Mouse (Mus musculus): ENCODE results near the gene 4930523C07Rik.

DNA sequence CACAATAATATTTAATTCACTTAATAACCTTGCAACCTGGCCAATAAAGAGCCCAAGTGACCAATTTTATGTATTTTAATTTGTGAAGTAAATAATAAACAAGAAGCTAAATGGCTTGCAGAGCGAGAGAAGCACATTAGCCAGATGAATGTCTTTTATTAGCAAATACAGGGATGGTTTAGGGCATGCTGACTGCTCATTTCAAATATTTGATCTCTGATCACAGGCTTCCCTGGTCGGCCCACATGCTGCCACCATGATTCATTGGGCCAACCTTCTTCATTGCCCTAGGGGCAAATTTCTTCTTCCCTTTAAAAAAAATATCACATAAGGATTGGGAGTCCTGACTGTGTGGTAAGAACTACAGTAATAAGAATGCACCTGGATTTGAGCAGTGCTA is 42.5 kb downstream of the 4930523C07Rik start:
- no peak for TF ChIP-seq CTCF (IDR thresholded peaks at IDR 0.05; ENCODE audit: low read depth, low read length)
- no peak for TF ChIP-seq POLR2A (IDR thresholded peaks at IDR 0.05; ENCODE audit: borderline replicate concordance, low read depth, low read length)
